Mouse (Mus musculus) heart, embryonic 13.5 days (tissue): Measurements from ENCODE around the gene Islr. TPM values are rescaled to one million over a fixed set of nuclear protein-coding genes. Genes with fewer than 3 reads are reported as not detected.

Experiments used
- ATAC-seq: fragments of 200-750 bp; cut with Nextera tagmentation; 2 replicates; pipeline ENCODE4 v1.8.0; 2017; ENCODE audit warnings: moderate TSS enrichment; ENCODE audit not compliant: insufficient number of reproducible peaks, low FRiP score, low TSS enrichment; ENCODE audit errors: extremely low read depth
- H3K27ac ChIP-seq: fragments of 300-500 bp; sonication (generic); replicated peaks from 2 replicates; pipeline ENCODE4 v1.5.1; 2015; ENCODE audit warnings: moderate library complexity, mild to moderate bottlenecking, inconsistent platforms
- H3K27me3 ChIP-seq: fragments of 300-500 bp; sonication (generic); replicated peaks from 2 replicates; pipeline ENCODE4 v1.6.1; 2015; ENCODE audit warnings: mild to moderate bottlenecking, inconsistent platforms
- H3K36me3 ChIP-seq: fragments of 300-500 bp; sonication (generic); 2 replicates; pipeline ENCODE4 v1.6.1; 2015; ENCODE audit warnings: mild to moderate bottlenecking, inconsistent platforms
- H3K4me1 ChIP-seq: fragments of 300-500 bp; sonication (generic); 2 replicates; pipeline ENCODE4 v1.6.1; 2015; ENCODE audit warnings: inconsistent platforms
- H3K4me2 ChIP-seq: fragments of 300-500 bp; sonication (generic); 2 replicates; pipeline ENCODE4 v1.6.1; 2015; ENCODE audit warnings: inconsistent platforms, mild to moderate bottlenecking, moderate library complexity
- H3K4me3 ChIP-seq: fragments of 300-500 bp; sonication (generic); 2 replicates; pipeline ENCODE4 v1.5.1; 2015; ENCODE audit warnings: moderate library complexity, mild to moderate bottlenecking, inconsistent platforms
- H3K9ac ChIP-seq: fragments of 300-500 bp; sonication (generic); 2 replicates; pipeline ENCODE4 v1.6.1; 2015; ENCODE audit warnings: inconsistent platforms, mild to moderate bottlenecking, moderate library complexity
- H3K9me3 ChIP-seq: fragments of 300-500 bp; sonication (generic); 2 replicates; pipeline ENCODE4 v1.6.1; 2016; ENCODE audit warnings: inconsistent platforms
- WGBS: fragments of 180-500 bp; shearing (Covaris S2); methylation state at CpG from one replicate; pipeline ENCODE4 v1.1.7; 2015; ENCODE audit warnings: mixed read lengths; 5-methylcytosine and 5-hydroxymethylcytosine counted together
- polyA plus RNA-seq: library from polyadenylated mRNA; unstranded; fragments of >200 nt; fragmentation: Nextera tagmentation; extraction: Ambion mirVana; gene quantifications from 2 replicates; pipeline ENCODE4 v1.2.1, GENCODE M21; 2015

Islr gene
- polyA plus RNA-seq, 1 experiment from 2014 or later, result 23.3 TPM

DNA sequence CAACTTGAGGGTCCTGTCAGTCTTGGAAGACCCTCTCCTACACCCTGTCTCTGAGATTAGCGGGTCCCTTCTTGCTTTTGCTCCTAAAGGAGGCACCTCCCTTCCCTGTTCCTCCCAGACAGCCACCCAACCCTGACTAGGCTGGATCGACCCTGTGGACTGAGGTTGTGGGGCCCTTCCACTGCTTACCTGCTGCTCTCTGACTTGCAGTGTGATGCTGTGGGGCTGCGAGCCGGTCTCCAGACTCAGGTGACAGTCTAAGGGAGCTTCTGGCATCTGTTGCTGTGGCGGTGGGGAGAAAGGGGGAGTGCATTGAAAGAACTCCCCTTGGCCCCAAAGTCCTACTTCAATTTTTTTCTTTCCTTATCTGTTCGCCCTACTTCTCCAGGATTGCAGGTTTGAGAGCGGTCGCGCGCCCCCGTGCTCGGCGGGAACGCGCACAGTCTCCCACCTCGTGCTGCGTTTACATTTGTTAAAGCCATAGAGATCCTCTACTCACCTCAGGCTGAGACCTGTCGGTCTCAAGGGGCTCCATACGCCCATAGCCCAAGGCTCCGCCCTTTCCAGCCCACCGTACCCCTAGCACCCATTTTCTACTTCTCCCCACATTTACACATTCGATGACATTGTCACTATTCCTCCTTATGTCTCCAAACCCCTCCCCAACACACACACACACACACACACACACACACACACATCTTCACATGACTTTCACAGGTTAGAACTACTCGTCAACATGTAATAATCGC is 2.8 kb downstream of the Islr start:
- 2% methylated on average over 24 of the region's 24 CpGs for WGBS
- Histone ChIP-seq H3K36me3 (no peaks in the 10 kb centered on the region), H3K4me1 (peaks cover 56% of the 10 kb centered on the region), H3K27me3 (peaks cover 92% of the 10 kb centered on the region), H3K4me3 (peak overlapping the region; percentile 24; the same call in 1 of the 2 replicates), H3K9me3 (no peaks in the 10 kb centered on the region), H3K27ac (no peak overlapping the region), H3K4me2 (peak overlapping the region; percentile 38), H3K9ac (no peak overlapping the region)
- no peak for ATAC-seq

DNA sequence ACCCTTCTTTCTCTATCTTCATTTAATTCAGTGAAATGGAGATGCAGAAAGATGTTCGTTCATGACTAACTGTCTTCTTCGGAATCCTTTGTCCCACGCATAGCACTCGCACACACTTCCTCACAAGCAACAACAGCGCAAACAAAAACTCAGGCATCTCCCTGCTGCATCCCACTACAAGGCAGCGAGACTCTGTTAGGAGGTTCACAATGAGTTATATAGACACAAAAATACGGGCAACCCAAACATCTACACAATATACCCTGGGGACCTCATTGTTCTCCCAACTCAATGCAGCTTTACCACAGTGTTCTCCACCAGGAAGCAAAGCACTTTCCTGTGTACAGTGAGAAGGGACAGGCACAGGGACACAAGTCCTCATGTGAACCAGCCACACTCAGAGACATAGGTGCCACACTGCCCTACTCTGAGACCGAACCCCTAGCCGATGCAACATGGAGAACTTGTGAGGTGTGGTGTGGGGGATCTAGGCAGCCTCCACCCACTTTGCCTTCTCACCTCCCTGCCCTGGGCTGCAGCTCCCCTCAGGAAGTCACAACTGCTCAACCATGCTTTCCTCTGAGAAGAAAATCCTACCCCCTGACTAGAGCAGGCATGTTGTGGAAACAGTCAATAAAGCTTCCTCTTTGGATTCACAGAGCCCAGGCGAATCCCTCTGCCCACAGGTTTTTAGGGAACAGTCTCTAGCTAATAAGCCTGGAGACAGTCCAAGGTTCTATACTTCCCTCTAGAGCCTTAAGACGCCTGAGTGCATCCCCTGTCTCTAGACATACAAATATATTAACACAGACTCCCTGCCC is 3.6 kb downstream of the Islr start:
- H3K27me3 ChIP-seq, result peaks cover 92% of the 10 kb centered on the region
- peaks cover 58% of the 10 kb centered on the region for H3K4me1 ChIP-seq
- no peaks in the 10 kb centered on the region for H3K36me3 ChIP-seq
- no peak overlapping the region for H3K27ac ChIP-seq
- no peak overlapping the region for H3K4me3 ChIP-seq
- H3K4me2 ChIP-seq, result no peak overlapping the region
- 6% methylated on average over 11 of the region's 11 CpGs for WGBS
- ATAC-seq, result no peak
- no peak overlapping the region for H3K9ac ChIP-seq
- H3K9me3 ChIP-seq, result no peaks in the 10 kb centered on the region

DNA sequence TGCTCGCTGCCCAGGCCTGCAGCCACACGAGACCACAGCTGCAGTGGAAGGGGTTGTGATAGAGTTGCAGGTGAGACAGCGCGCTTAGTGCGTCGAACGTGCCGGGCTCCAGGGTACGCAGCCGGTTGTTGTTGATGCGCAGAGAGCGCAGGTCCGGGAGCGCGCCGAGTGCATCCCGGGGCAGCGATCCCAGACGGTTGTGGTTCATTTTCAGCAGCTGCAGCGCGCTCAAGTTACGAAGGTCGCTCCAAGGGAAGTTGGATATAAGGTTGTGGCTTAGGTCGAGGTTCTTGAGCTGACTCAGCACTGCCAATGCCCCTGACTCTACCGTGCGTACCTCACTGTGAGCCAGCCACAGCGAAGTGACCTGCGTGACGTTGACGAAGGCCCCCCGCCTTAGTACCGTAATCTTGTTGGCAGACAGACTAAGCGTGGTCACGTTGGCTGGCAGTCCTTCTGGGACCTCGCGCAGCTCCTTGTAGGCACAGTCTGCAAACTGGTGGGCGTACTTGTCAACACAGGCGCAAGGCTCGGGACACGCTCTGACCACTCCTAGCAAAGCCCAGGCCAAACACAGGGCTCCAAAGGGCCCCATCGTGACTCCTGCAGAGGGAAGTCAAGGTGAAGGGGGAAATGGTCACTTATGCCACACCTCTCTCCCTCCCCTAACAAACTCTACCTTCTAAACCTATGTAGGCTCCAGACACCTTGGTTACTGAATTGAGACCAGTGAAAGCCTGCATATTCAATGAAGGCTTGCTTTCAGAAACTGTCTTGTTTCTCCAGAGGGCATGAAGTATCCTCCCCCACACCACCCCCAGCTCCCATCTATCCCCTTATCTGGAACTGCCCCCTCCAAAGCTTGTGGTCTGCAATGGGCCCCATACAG is 4.5 kb downstream of the Islr start:
- H3K4me1 ChIP-seq, result peaks cover 58% of the 10 kb centered on the region
- no peaks in the 10 kb centered on the region for H3K36me3 ChIP-seq
- H3K4me3 ChIP-seq, result peak overlapping the region; percentile 33
- no peaks in the 10 kb centered on the region for H3K9me3 ChIP-seq
- under 1% methylated on average over 41 of the region's 41 CpGs for WGBS
- no peak for ATAC-seq
- H3K9ac ChIP-seq, result no peak overlapping the region
- H3K4me2 ChIP-seq, result peak overlapping the region; percentile 71
- peaks cover 95% of the 10 kb centered on the region for H3K27me3 ChIP-seq
- H3K27ac ChIP-seq, result no peak overlapping the region

DNA sequence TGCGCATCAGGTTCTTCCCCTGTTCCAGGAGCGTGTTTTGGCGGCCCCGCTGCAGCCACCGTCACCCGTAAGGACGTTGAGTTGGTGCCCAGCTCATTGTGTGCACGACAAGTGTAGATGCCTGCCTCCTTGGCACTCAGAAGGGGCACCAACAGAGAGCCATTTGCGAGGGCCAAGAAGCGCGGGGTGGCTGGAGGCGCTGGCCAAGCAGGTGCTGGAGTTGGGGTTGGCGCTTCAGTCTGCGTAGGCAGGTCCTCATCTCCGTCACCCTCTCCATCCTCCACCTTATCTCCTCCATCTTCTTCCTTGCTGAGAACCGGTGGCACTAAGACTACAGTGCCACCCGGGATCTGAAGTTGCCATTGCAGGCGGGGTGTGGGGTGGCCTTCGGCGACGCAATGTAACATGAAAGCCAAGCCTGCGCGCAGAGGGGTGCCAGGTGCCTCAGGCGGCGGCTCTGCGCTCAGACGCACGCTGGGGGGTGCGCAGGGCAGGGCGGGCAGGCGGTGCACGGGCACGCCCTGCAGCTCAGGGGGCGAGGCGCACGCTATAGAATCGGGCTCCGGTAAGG is 5.2 kb downstream of the Islr start:
- 3% methylated on average over 38 of the region's 38 CpGs for WGBS
- Histone ChIP-seq H3K4me2 (peak overlapping the region; percentile 71), H3K9ac (no peak overlapping the region)

DNA sequence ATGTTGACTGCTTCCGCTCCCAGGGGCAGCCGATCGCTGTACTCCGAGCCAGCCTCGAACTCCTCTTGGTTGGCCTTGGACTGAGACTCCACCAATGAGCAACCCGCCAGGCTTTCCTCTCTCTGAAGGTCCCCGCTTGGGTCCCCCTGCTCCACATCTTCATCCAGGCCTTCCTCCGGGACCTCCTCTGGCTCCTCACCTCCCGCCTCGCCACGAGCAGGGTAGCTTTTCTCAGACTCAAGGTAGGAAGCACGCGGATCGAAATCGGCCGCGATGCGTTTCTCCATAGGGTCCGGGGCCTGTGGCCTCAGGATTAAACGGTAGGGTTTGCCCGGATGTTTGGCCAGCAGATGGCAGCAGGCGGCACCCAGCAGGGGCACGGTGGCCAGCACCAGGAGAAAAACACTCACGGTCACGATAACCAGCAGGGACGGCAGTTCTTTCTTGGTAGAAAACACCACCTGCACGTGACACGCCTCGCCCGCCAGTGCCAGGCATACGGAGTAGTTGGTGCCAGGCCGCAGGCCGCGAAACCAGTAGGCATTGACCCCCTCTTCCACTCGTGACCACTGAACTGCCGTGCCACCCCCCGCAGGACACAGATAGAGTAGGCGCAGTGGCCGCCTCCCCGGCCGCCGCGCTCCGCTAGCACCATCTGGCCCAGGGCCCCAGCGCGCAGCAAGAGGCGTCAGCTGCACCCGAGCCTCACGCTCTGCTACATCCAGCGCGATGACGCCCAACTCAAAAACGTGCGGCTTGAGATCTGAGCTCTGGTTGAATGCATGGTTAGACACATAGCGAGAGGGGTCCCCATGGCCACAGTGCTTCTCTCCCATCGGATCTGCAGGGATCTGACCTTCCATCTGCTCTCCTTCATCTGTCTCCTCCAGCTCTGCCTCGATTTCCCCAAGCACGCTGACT is 6.1 kb downstream of the Islr start:
- Histone ChIP-seq H3K27ac (no peak overlapping the region), H3K4me1 (peaks cover 51% of the 10 kb centered on the region), H3K36me3 (no peaks in the 10 kb centered on the region), H3K9me3 (no peaks in the 10 kb centered on the region), H3K27me3 (peaks cover 100% of the 10 kb centered on the region), H3K9ac (peak overlapping the region; percentile 58), H3K4me3 (peak overlapping the region; percentile 44), H3K4me2 (peak overlapping the region; percentile 71)
- no peak for ATAC-seq
- WGBS, result under 1% methylated on average over 58 of the region's 58 CpGs

More for the DNA sequence above, 5.2 kb downstream of the Islr start:
- H3K27ac ChIP-seq, result no peak overlapping the region
- H3K27me3 ChIP-seq, result peaks cover 100% of the 10 kb centered on the region
- H3K4me1 ChIP-seq, result peaks cover 56% of the 10 kb centered on the region
- no peaks in the 10 kb centered on the region for H3K9me3 ChIP-seq
- H3K4me3 ChIP-seq, result peak overlapping the region; percentile 33
- H3K36me3 ChIP-seq, result no peaks in the 10 kb centered on the region
- ATAC-seq, result no peak

DNA sequence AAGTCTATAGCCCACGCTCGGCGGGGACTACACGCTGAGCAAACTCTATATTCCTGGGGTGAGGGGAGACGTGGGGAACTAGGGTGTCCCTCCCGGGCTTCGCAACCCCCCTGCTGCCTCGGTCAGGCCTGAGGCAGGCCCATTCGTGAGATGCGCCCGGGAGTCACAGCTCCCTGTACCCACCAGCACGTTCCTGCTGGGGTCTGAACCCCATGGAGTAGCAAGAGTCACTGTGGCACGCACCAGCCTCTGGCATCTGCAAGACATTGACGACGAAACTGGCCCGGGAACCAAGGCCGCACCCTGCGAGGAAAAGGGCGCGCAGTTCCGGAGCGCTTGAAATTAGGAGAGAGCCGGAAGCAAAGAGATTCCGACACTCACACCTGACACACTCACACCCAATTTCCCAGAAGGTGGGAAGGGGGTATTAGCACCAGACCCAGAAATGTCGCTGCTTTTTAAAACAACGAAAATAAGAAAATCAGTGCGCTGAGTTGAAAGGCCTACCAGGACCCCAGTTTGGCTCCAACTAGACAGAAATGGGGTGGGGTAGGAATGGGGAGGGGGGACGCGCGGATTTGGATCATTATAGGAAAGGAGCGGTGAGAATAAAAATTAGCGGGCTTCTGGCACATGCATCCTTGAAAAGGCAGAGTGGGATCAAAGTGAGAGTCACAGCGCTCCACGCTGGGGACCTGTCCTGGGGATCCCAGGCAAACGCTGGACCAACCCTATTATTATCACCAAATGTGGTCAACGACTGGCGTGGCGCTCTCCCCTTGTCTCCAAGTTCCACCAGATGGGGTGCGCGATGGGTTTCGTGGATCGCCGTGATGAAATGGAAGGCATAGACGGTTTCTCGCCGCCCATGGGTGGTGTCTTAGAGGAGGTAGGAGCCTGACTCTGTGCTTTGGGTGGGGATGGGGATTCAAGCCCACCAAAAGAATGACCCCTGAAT is 7.2 kb downstream of the Islr start:
- H3K27ac ChIP-seq, result no peak overlapping the region
- no peak for ATAC-seq
- H3K27me3 ChIP-seq, result peaks cover 92% of the 10 kb centered on the region
- H3K9ac ChIP-seq, result peak overlapping the region; percentile 58; the same call in 1 of the 2 replicates
- H3K9me3 ChIP-seq, result no peaks in the 10 kb centered on the region
- peaks cover 45% of the 10 kb centered on the region for H3K4me1 ChIP-seq
- H3K4me3 ChIP-seq, result peak overlapping the region; percentile 44
- WGBS, result 3% methylated on average over 46 of the region's 46 CpGs
- no peaks in the 10 kb centered on the region for H3K36me3 ChIP-seq
- H3K4me2 ChIP-seq, result peak overlapping the region; percentile 71

DNA sequence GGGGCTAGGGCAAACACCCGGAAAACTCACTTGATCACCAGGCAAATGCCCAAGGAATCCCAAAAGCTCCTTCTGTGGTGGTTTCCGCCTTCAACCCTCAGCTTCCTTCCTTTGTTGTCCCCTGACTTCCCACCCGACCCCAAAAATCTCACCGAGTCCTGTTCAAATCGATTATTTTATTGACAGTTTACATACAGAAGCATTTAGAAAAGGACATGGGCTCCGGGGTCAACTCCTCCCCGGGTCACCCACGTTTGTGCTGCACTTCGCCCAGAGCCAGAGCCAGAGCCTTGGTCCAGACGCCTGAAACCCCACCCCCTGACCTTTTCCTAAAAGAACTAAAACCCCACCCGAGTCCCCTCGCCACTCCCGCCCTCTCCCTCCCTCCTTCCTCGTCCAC is 8.0 kb downstream of the Islr start:
- Histone ChIP-seq H3K36me3 (no peaks in the 10 kb centered on the region), H3K9me3 (no peaks in the 10 kb centered on the region), H3K4me1 (peaks cover 38% of the 10 kb centered on the region), H3K27ac (no peak overlapping the region), H3K4me2 (peak overlapping the region; percentile 57), H3K9ac (peak overlapping the region; percentile 45; the same call in 1 of the 2 replicates), H3K27me3 (peaks cover 85% of the 10 kb centered on the region), H3K4me3 (peak overlapping the region; percentile 35)
- ATAC-seq, result no peak
- WGBS, result 5% methylated on average over 14 of the region's 14 CpGs

DNA sequence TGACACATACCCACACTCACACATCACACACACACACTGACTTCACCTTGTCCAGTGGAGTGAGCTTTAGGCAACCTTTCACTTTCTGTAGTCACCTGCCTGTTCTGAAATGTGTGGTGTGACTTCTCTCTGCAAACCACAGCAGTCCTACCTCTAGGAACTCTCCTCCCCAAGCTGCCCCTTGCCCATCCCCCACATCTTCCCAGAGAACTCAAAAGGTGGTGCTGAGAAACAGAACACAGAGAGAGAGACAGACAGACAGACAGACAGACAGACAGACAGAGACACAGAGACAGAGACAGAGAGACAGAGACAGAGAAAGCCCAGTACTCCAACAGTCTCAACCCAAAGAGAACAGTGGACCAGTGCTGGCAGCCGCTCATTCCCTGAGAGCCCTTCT is 8.4 kb downstream of the Islr start:
- ATAC-seq, result no peak

DNA sequence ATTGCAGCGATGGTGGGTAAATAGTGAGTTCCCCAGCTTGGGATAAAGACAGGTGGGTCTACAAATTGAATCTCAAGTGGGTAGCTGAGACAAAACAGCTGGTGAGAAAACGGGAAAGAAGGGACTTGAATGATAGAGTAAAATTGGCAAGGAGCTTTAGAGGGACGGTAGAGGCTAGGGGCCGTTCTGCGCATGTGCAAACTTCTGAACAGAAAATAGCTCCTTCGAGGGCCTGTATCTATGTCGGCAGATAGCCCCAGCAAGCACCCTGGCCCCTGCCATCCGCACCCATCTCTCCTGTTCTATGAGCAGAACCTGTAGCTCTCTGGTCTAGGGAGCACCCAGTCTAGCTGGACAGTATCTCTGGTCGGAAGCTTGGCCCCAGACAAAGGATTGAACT is 9.9 kb downstream of the Islr start:
- Histone ChIP-seq H3K27ac (no peak overlapping the region), H3K4me3 (no peak overlapping the region), H3K9me3 (no peaks in the 10 kb centered on the region), H3K4me1 (peaks cover 31% of the 10 kb centered on the region), H3K27me3 (peaks cover 73% of the 10 kb centered on the region), H3K36me3 (no peaks in the 10 kb centered on the region), H3K9ac (no peak overlapping the region), H3K4me2 (no peak overlapping the region)
- 55% methylated on average over 9 of the region's 9 CpGs for WGBS
- ATAC-seq, result no peak

More for the DNA sequence above, 8.4 kb downstream of the Islr start:
- H3K27ac ChIP-seq, result no peak overlapping the region
- 15% methylated on average over 1 of the region's 1 CpGs for WGBS
- peaks cover 38% of the 10 kb centered on the region for H3K4me1 ChIP-seq
- H3K9ac ChIP-seq, result no peak overlapping the region
- H3K9me3 ChIP-seq, result no peaks in the 10 kb centered on the region
- H3K4me3 ChIP-seq, result no peak overlapping the region
- no peaks in the 10 kb centered on the region for H3K36me3 ChIP-seq
- H3K4me2 ChIP-seq, result no peak overlapping the region
- peaks cover 80% of the 10 kb centered on the region for H3K27me3 ChIP-seq
